Mouse (Mus musculus) heart, adult 2 months (tissue): ENCODE data around the gene Fam129b.

Experiments used
- CTCF ChIP-seq: fragments of 200-600 bp; IDR thresholded peaks from 2 replicates; pipeline ENCODE4 v1.8.1; 2022; ENCODE audit warnings: antibody characterized with exemption, mild to moderate bottlenecking, moderate library complexity
- EP300 ChIP-seq: fragments of 200-500 bp; IDR thresholded peaks from 2 replicates; pipeline ENCODE4 v1.6.1; 2011; ENCODE audit warnings: low read depth, low read length, control low read depth; ENCODE audit not compliant: insufficient read depth
- POLR2A ChIP-seq: fragments of 200-500 bp; IDR thresholded peaks from 2 replicates; pipeline ENCODE4 v1.6.1; 2011; ENCODE audit warnings: mild to moderate bottlenecking, low read depth, low read length, control low read depth; ENCODE audit not compliant: insufficient read depth

DNA sequence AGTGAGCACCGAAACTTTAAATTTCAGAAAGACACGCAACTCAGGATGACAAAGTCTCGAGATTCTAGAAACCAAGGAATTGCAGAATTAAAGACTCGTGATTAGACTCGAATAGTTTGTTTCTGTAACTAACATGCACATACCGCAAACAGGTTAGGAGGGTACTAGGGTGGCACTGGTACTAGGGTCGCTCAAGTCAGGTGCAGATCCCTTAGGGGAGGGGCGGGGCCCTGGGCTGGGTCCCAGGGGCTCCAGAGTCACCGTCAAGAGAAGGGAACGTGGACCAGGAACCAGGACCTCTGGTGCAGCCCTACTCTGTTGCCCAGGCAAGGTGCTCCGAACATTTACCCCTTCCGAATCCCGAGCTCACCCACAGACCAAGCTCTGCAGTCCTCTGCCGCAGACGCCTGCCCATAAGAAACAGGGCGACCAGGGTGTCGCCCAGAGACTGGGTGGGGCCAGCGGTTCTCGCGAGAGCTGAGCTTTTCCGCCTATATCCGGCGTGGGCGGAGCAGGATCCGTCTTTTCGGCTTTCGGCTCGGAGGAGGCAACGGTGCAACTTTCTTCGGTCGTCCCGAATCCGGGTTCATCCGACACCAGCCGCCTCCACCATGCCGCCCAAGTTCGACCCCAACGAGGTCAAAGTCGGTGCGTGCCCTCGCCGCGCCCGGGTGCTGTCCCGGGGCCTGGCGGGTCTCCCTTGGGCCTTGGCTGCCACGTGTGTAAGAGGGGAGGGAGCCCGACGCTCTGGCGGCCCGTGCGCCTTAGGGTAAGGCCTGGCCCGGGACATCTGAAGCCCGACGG, 85.5 kb downstream of the Fam129b start, which contains the start of the genes Rpl12 and Lrsam1:
- TF ChIP-seq CTCF (no peak), POLR2A (peak; percentile 93), EP300 (peak; percentile 64; the same call in 1 of the 2 replicates)
